Mouse (Mus musculus): ENCODE results near the gene Spaca6.

The Spaca6 gene

DNA sequence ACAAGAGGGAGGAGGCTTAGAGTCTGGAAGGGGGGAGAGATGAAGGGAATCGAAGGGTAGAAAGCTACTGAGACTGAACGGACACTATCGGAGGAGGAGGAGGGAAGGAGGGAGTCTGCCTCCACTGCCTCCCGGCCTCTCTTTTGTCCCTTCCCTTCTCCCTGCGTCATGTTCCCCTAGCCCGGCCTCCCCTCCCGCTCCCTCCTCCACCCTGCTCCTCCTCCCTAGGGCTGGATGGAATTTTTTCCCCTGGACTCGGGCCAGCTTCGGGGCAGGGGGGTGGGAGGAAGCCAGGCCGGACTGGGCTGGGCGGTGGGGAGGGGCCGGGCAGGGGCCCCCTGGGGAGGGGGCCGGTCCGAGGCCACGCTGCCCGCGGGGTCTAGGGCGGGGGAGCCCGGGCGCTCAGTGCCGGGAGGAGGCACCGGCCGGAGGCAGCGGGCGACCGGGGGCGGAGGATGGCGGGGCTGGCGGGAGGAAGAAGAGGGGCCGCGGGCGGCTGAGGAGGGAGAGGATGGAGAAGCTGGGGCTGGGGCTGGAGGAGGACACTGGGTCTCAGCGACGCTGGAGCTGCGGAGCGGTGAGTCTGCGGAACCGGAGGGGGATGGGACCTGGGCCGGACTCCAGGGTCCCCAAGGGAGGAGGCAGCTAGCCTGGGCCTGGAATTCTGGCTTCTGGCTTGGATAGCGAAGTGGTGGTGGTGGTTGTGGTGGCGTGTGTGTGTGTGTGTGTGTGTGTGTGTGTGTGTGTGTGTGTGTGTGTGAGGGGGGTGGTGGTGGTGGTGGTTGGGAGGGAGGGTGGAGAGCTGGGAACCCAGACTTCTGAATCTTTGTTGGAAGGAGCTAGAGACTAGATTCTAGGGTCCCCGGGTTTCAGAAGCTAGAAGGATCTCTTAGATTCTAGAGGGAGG is at the start of gene Spaca6:
Gene Spaca6 (plus strand): TSS at position 408 of the 907 bp plus-strand sequence.
- peak; percentile 98 for DNase-seq

DNA sequence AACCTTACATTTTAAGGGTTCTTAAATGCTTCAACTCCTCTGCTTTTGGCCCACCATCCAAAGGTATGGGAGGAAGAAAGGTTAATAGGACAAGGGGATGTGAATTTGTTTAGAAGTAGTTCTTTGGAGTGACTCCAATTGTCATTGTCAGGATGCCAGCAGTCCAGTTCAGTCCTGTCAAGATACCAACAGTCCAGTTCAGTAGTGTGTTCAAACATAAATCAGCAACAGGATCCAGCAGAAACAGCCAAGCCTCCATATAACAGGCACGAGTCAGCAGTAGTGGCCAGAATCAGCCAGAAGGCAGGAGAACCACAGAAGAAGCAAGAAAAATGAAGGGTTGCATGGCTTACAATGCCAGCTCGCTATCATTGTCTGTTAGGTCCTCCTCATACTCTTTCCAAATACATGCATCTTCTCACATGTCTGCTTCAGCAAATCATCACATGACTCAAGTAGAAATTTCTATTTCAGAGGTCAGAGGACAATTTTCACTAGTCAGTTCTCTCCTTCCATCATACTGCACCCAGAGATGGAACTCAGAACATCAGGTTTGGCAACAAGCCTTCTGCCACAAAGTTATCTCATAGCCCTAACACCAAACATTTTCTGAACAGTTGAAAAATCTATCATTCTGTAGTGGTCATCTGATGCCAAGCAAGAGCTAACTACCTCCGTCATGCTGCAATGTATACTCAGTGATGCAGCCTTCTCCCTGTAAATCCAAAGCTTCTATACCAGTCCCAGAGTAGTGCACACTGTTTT is 35.9 kb upstream of the Spaca6 start:
- DNase-seq: no peak

GRCm38 (mm10) chr17:17792578-17792977 is 34.4 kb upstream of the Spaca6 start:
- DNase-seq: peak; percentile 34

- DNase-seq: no peak
These were observed 31.4 kb upstream of the Spaca6 start for GRCm38 (mm10) chr17:17795527-17795926.

DNA sequence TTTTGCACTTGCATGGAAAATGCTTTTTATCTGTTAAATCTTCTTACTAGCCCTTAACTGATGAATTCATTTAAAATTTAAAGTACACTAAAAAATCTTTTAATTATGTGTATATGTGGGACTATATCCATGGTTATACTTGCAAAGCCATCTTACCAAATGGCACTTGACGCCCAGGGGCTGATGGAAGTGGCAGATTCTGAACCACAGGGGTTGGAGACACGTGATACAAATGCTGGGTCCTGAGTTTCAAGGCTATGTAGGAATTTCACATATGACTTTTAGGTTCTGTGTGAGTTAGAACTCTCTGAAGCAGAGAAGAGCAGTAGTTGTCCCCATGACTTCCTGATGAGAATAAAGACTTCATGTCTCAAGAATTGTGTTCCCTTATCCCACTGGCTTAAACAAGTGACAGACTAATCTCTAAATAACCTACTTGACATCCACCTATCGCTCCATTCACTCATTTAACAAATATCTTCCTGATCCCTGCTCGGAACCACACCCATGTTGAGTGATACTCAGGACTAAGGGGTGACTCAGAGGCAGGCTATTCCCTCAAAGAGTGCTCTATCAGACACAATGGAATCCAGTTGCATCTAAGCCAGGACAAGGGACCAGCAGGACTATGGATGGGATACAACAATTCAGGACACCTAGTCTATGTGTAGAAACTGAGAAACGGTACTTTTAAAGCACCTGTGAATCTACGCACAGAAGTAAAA is 3.2 kb upstream of the Spaca6 start:
- no peak for DNase-seq

- DNase-seq: peak; percentile 68
These were observed 902 bp upstream of the Spaca6 start for GRCm38 (mm10) chr17:17825921-17826591.

GRCm38 (mm10) chr17:17827658-17828190 is 766 bp downstream of the Spaca6 start:
- DNase-seq: peak; percentile 92

DNA sequence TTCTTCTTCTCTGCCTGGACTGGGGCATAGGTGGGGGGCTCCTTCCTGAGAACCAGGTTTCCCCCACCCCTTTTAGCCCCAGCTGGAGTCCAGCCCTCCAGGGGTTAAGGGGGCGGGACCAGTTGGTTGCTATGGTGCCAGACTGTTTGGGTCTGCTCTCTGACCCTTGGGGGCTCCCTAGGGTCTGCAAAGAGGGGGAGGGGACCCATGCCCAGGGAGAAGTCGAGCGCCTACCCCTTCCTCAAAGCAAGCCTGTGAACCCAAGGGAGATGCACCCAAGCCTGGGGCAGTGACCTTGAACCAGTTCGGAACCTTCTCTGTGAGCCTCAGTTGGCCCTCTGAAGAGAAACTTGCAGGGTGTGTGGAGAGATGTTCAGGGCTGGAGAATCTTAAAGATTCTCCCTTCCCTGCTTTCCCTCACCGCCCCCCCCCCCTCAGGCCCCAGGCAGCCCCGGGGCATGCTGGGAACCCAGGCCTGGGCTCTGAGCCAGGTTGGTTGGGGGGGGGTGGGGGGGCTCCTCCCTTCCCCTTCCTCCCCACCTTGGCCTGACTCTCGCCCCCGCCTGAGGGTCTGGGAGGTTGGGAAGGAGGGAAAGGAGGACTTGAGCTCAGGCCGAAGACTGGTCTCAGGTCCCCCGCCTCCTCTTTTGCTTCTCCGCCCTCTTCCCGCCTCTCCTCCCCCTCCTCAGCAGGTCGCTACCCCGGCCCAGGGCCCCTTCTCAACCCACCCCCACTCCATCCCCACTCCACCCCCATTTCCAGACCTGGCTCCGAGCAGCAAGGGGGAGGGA is 1.4 kb downstream of the Spaca6 start:
- DNase-seq: peak; percentile 78

DNA sequence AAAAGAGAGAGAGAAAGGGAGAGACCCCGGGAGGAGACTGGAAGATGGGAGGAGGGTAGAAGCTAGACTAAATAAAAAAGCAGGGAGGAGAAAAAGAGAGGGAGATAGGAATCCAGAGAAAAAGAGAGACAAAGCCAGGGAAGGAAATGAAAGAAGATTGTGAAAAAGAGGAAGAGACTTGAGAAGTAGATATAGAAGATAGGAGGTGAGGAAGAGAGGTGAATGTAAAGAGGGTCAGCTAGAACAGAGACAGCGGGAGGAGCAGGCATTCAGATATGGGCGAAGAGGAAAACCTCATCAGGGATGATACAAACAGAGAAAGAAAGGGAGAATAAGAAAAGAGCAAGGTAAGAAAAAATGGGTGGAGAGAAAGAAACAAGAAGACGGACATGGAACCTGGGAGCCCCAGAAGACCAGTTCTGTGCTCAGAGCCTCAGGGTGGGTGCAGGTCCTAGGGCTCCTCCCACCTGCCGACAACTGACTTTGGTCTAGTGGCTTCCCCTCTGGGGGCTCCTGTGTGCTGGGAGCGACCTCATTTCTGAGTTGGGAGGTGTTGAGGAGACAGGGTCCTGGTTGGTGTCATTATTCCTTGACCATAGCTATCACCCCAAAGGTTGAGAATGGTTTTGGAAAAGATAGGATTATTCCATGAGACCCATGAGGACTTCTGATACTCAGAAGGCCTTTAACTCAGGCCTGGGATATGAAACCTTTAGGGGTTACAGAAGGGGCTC is 2.3 kb downstream of the Spaca6 start:
- peak; percentile 41 for DNase-seq

DNA sequence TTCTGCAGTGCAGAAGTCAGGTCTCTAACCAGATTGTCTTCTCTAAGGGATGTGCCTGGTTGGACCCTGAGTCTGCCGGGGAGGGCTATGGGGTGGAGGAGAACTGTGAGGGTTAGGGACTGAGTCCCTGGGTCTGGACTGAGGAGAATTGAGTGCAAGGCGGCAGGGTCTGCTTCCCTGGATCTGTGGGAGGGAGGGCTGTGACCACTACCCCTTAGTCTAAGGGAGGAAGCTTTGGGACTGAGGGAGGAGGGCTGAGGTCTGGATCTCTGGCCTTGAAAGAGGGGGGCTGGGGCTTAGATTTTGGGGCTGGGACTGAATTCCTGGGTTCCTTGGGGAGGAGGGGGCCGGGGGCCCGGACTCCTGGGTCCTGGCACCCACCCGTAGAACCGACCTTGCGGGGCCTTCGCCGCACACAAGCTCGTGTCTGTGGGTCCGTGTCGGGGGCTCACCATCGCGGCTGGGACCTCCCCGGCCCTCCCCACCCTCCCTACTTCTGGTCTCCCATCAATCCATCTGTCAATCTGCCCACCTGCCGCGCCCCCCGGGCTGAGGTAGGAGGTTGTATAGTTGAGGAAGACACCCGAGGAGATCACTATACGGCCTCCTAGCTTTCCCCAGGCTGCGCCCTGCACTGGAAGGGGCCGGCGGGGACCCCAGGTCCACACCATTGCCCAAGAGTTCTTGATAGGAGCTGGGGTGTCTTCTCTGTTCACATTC is 3.0 kb downstream of the Spaca6 start:
- no peak for DNase-seq

- DNase-seq: peak; percentile 23
These were observed 3.8 kb downstream of the Spaca6 start for GRCm38 (mm10) chr17:17830731-17831130.

- DNase-seq: peak; percentile 79
These were observed 7.9 kb downstream of the Spaca6 start for GRCm38 (mm10) chr17:17834896-17835295.

DNA sequence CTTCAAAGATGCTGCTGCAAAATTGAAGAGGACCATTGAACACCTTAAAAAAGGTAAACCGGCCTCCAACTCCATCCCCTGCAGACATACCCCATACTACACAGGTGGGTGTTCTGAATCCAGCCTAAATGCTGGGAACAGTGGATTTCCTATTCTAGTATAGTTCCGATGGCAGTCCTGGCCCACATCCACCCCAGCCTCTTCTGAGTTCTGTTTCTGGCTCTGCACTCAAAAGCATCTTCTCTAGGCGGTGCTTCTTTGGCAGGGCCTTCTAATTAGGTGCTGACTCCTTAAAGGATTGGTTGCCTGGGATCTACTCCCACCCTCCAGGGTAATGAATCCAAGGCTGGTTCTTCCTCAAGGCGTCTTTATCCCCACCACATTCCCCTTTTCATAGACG is 9.1 kb downstream of the Spaca6 start:
- DNase-seq: no peak

DNA sequence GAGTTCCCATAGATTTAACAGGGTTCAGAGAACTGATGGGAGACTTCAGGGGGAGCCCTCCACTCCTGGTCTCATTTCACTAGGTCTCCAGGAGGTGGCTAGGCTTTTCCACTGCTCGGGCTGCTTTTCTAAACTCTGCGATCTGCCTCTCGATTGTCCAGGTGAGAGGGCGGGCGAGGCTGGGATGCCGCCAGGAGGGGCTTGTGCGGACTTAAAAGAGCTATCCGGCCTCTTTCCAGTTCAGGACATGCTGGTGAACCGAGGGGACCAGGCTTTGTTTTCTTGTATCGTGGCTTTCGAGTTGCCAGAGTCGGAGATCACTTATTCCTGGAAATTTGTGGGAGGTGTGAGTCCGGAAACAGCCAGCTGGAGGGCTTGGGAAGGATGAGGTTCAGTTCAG is 10.5 kb downstream of the Spaca6 start:
- peak; percentile 47 for DNase-seq

- DNase-seq: peak; percentile 98
These were observed 11.2 kb downstream of the Spaca6 start for GRCm38 (mm10) chr17:17837919-17838701.

GRCm38 (mm10) chr17:17839276-17839675 is 12.3 kb downstream of the Spaca6 start:
- DNase-seq: no peak

DNA sequence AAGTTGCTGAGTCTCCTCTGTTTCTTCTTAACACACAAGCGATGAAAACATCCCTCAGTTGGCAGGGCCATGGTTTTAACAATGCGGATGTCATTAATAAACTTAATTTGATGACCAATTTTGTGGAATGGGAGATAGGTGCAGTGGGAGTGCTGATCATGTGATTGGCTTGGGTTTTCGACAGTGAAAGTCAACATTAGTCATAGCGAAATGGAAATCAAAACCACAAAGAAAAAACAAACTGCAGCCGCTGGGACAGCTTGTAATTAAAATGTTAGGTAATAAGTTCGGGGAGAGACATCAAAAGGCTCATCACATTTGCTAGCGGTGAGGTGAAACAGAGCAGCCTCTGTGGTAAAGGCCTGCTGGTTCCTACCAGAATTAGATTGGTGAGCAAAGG is 13.8 kb downstream of the Spaca6 start:
- DNase-seq: no peak

- DNase-seq: peak; percentile 21
These were observed 16.7 kb downstream of the Spaca6 start for GRCm38 (mm10) chr17:17843534-17844261.
